In genomic region chr8:94011076-94012012, GRCm38 (mm10) we compare ENCODE assay signal across 8 mouse cellular contexts. TPM values are rescaled to one million over a fixed set of nuclear protein-coding genes. Genes with fewer than 3 reads are reported as not detected.
A peak's percentile ranks its signal among the peaks of the same experiment; 100 is the strongest.
DNase-seq lines count a peak whose midpoint lies in the region; ATAC-seq and TF ChIP-seq lines count a peak whose summit lies in the region.

No protein-coding gene starts in this region.

- peak overlapping the region; percentile 98 for H3K9ac ChIP-seq in intestine, embryonic 16.5 days (ENCODE audit: low read depth, low read length)
- H3K9ac ChIP-seq in liver, postnatal 0 days (replicated peaks), result peak overlapping the region; percentile 99
- H3K9ac ChIP-seq in stomach, embryonic 15.5 days, result peak overlapping the region; percentile 93

- peaks cover 7% of the 10 kb centered on the region for H3K36me3 ChIP-seq in C2C12 (ENCODE audit: control insufficient read depth, insufficient read depth)
- no peaks in the 10 kb centered on the region for H3K36me3 ChIP-seq in intestine, embryonic 16.5 days (ENCODE audit: control insufficient read depth, insufficient read depth, low read length)
- no peaks in the 10 kb centered on the region for H3K36me3 ChIP-seq in liver, postnatal 0 days (replicated peaks; ENCODE audit: insufficient read depth, low read length)
- no peaks in the 10 kb centered on the region for H3K36me3 ChIP-seq in stomach, embryonic 15.5 days

- peak; percentile 56 for ATAC-seq in erythroblast, adult 5-6 weeks (replicated peaks; ENCODE audit: low FRiP score, poor library complexity, severe bottlenecking)
- no peak for ATAC-seq in intestine, embryonic 16.5 days
- ATAC-seq in liver, postnatal 0 days, result no peak
- ATAC-seq in stomach, embryonic 15.5 days (ENCODE audit: insufficient read depth, low FRiP score, low read depth), result no peak
- ATAC-seq in activated CD4-positive, CD25-positive, alpha-beta regulatory T cell, adult 4 months, result no peak

- peak overlapping the region; percentile 74 for H3K4me3 ChIP-seq in C2C12 (ENCODE audit: insufficient read depth, poor library complexity, severe bottlenecking)
- peak overlapping the region; percentile 100 for H3K4me3 ChIP-seq in intestine, embryonic 16.5 days (ENCODE audit: low read length)
- peak overlapping the region; percentile 95 for H3K4me3 ChIP-seq in liver, postnatal 0 days (ENCODE audit: low read depth, low read length)
- peak overlapping the region; percentile 99 for H3K4me3 ChIP-seq in stomach, embryonic 15.5 days (replicated peaks)

- no peak for TF ChIP-seq CTCF in C2C12 (IDR thresholded peaks at IDR 0.05; ENCODE audit: control insufficient read depth, insufficient read depth, insufficient read length)
- 0 out of 2 replicates have a peak, but pooled peaks have one; percentile 7 for TF ChIP-seq CTCF in liver, postnatal 0 days (IDR thresholded peaks at IDR 0.05; ENCODE audit: low read depth)

- peaks cover 56% of the 10 kb centered on the region for H3K79me2 ChIP-seq in C2C12 (ENCODE audit: control insufficient read depth, insufficient read depth)

- peak; percentile 57 for TF ChIP-seq EP300 in liver, postnatal 0 days (IDR thresholded peaks at IDR 0.05; ENCODE audit: low read depth)

- peak overlapping the region; percentile 98 for H3K4me2 ChIP-seq in intestine, embryonic 16.5 days (ENCODE audit: low read depth, low read length)
- H3K4me2 ChIP-seq in liver, postnatal 0 days (ENCODE audit: low read depth, low read length), result peak overlapping the region; percentile 100
- peak overlapping the region; percentile 90 for H3K4me2 ChIP-seq in stomach, embryonic 15.5 days

- 3% methylated on average over 48 of the region's 48 CpGs for WGBS in intestine, embryonic 16.5 days
- WGBS in liver, postnatal 0 days (ENCODE audit: insufficient replicate concordance), result 1% methylated on average over 48 of the region's 48 CpGs
- 4% methylated on average over 48 of the region's 48 CpGs for WGBS in stomach, embryonic 15.5 days

- peak overlapping the region; percentile 100 for H3ac ChIP-seq in C2C12 (ENCODE audit: control insufficient read depth, insufficient read length, low read depth)

- peaks cover 48% of the 10 kb centered on the region for H3K79me3 ChIP-seq in C2C12 (ENCODE audit: low read depth)

- no peaks in the 10 kb centered on the region for H3K9me3 ChIP-seq in intestine, embryonic 16.5 days (ENCODE audit: control insufficient read depth, low read length)
- no peaks in the 10 kb centered on the region for H3K9me3 ChIP-seq in liver, postnatal 0 days (ENCODE audit: low read length)
- no peaks in the 10 kb centered on the region for H3K9me3 ChIP-seq in stomach, embryonic 15.5 days

- H3K27me3 ChIP-seq in C2C12 (ENCODE audit: control insufficient read depth, insufficient read depth, insufficient read length), result no peaks in the 10 kb centered on the region
- H3K27me3 ChIP-seq in intestine, embryonic 16.5 days (replicated peaks; ENCODE audit: control insufficient read depth, insufficient read depth, low read length), result no peaks in the 10 kb centered on the region
- H3K27me3 ChIP-seq in liver, postnatal 0 days (ENCODE audit: insufficient read depth, low read length), result no peaks in the 10 kb centered on the region
- H3K27me3 ChIP-seq in stomach, embryonic 15.5 days (replicated peaks), result no peaks in the 10 kb centered on the region

- peak overlapping the region; percentile 96 for H3K27ac ChIP-seq in intestine, embryonic 16.5 days (ENCODE audit: low read length)
- H3K27ac ChIP-seq in liver, postnatal 0 days (ENCODE audit: low read depth), result peak overlapping the region; percentile 99
- H3K27ac ChIP-seq in stomach, embryonic 15.5 days, result peak overlapping the region; percentile 95

- peaks cover 27% of the 10 kb centered on the region for H3K4me1 ChIP-seq in intestine, embryonic 16.5 days (ENCODE audit: control insufficient read depth, insufficient read depth, low read length)
- H3K4me1 ChIP-seq in liver, postnatal 0 days (ENCODE audit: insufficient read depth), result peaks cover 46% of the 10 kb centered on the region
- H3K4me1 ChIP-seq in stomach, embryonic 15.5 days, result peaks cover 24% of the 10 kb centered on the region

- DNase-seq in 3T3-L1 (ENCODE audit: low read depth, low spot score), result peak; percentile 28
- peak; percentile 55 for DNase-seq in liver, postnatal 0 days
- DNase-seq in layer of hippocampus, postnatal 25 days (ENCODE audit: extremely low spot score in 1 of 2, low spot score in 1 of 2), result no peak

TF ChIP-seq in C2C12, 6 proteins besides CTCF, POLR2A, EP300 and RAD21:
- no peak for TF ChIP-seq USF1 (IDR thresholded peaks at IDR 0.05; ENCODE audit: low read depth)
- no peak for TF ChIP-seq FOSL1 (IDR thresholded peaks at IDR 0.05; ENCODE audit: insufficient read depth, low read length, poor library complexity, severe bottlenecking)

RNA-seq across cellular contexts. Expression of gene Amfr, which starts 1.3 kb away (rescaled TPM):
- 71.0 TPM for polyA plus RNA-seq in C2C12 (2012; fragmentation: generic; extraction: Trizol)
- total RNA-seq in erythroblast, adult 5-6 weeks (2015; ENCODE audit: low replicate concordance), result 14.2 and 30.7 TPM in 2 replicates
- 46.3 and 50.1 TPM in 2 replicates for total RNA-seq in erythroblast, adult 5-6 weeks (2017; ENCODE audit: low replicate concordance)
- polyA plus RNA-seq in intestine, embryonic 16.5 days (2015; fragmentation: Nextera tagmentation; extraction: Ambion mirVana), result 27.8 and 36.4 TPM in 2 replicates
- 60.2 and 66.9 TPM in 2 replicates for polyA plus RNA-seq in liver, postnatal 0 days (2015; fragmentation: Nextera tagmentation; extraction: Ambion mirVana)
- 48.6 and 51.4 TPM in 2 replicates for polyA plus RNA-seq in stomach, embryonic 15.5 days (2015; fragmentation: Nextera tagmentation; extraction: Ambion mirVana)
- total RNA-seq in layer of hippocampus, postnatal 25 days (2021), result 100 to 1,000 TPM; 125 to 132 TPM
- 10 to 100 TPM; 26.2 to 26.6 TPM for polyA plus RNA-seq in activated CD4-positive, CD25-positive, alpha-beta regulatory T cell, adult 4 months (2017; shearing (Covaris generic))

RNA-seq across cellular contexts. Expression of gene Nudt21, which starts 25.5 kb away (rescaled TPM):
- polyA plus RNA-seq in C2C12 (2012; fragmentation: generic; extraction: Trizol), result 112 TPM
- 30.9 and 43.6 TPM in 2 replicates for total RNA-seq in erythroblast, adult 5-6 weeks (2015; ENCODE audit: low replicate concordance)
- 23.6 and 23.7 TPM in 2 replicates for total RNA-seq in erythroblast, adult 5-6 weeks (2017; ENCODE audit: low replicate concordance)
- polyA plus RNA-seq in intestine, embryonic 16.5 days (2015; fragmentation: Nextera tagmentation; extraction: Ambion mirVana), result 87.8 and 95.9 TPM in 2 replicates
- 52.6 and 59.8 TPM in 2 replicates for polyA plus RNA-seq in liver, postnatal 0 days (2015; fragmentation: Nextera tagmentation; extraction: Ambion mirVana)
- 103 and 106 TPM in 2 replicates for polyA plus RNA-seq in stomach, embryonic 15.5 days (2015; fragmentation: Nextera tagmentation; extraction: Ambion mirVana)
- total RNA-seq in layer of hippocampus, postnatal 25 days (2021), result 10 to 100 TPM; 49.9 to 58.5 TPM
- 100 to 1,000 TPM in 1 of 2 experiments, 10 to 100 TPM in 1; 93.4 to 113 TPM for polyA plus RNA-seq in activated CD4-positive, CD25-positive, alpha-beta regulatory T cell, adult 4 months (2017; shearing (Covaris generic))

RNA-seq across cellular contexts. Expression of gene Ogfod1, which starts 25.7 kb away (rescaled TPM):
- polyA plus RNA-seq in C2C12 (2012; fragmentation: generic; extraction: Trizol), result 9.7 TPM
- total RNA-seq in erythroblast, adult 5-6 weeks (2015; ENCODE audit: low replicate concordance), result 1.7 and 6.7 TPM in 2 replicates
- total RNA-seq in erythroblast, adult 5-6 weeks (2017; ENCODE audit: low replicate concordance), result 2.0 and 2.5 TPM in 2 replicates
- polyA plus RNA-seq in intestine, embryonic 16.5 days (2015; fragmentation: Nextera tagmentation; extraction: Ambion mirVana), result 12.5 and 13.1 TPM in 2 replicates
- polyA plus RNA-seq in liver, postnatal 0 days (2015; fragmentation: Nextera tagmentation; extraction: Ambion mirVana), result 3.5 and 3.9 TPM in 2 replicates
- polyA plus RNA-seq in stomach, embryonic 15.5 days (2015; fragmentation: Nextera tagmentation; extraction: Ambion mirVana), result 13.2 and 14.2 TPM in 2 replicates
- total RNA-seq in layer of hippocampus, postnatal 25 days (2021), result 10 to 100 TPM; 86.5 to 98.2 TPM
- 10 to 100 TPM; 16.5 to 16.6 TPM for polyA plus RNA-seq in activated CD4-positive, CD25-positive, alpha-beta regulatory T cell, adult 4 months (2017; shearing (Covaris generic))

Comparison
In these comparisons a context has a peak if more than half of its experiments do, and no peak if none do; other contexts are left out.
1. DNase-seq: peak in 3T3-L1 (single experiment) and liver, postnatal 0 days (single experiment); none in layer of hippocampus, postnatal 25 days (0 of 2).
2. Peak in every context shown above with its lines, with median percentiles within 50 percentile points of each other: H3K4me3 ChIP-seq, H3K27ac ChIP-seq, H3K4me2 ChIP-seq and H3K9ac ChIP-seq.